Mouse (Mus musculus): ENCODE measurements around the gene Nxnl2. TPM values are rescaled to one million over a fixed set of nuclear protein-coding genes. Genes with fewer than 3 reads are reported as not detected.
A peak's percentile ranks its signal among the peaks of the same experiment; 100 is the strongest.

Nxnl2 gene
- total and polyA plus RNA-seq, 2 experiments from 2014 or later: 3.1 to 6.5 TPM

DNA sequence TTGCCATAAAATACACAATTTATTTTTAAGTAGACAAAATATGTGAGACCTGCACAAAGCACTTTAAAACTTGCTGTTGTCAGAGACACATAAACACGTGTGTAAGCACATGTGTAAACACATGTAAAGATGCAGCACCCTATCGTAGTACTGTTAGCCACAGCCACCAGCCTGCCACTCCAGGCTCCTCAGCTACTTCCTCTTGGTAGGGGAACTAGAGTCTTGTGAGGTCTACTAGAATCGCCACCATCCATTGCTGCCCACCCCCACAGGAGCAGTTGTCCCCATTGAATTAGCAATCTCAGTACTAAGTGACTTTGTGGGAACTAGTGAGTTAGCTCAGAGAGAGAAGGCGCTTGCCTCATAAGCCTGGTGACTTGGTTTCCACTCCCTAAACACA, 34.5 kb upstream of the Nxnl2 start:
- ATAC-seq (no peak), DNase-seq (no peak)
- Histone ChIP-seq H3K9ac (no peak overlapping the region), H3K4me3 (ENCODE audit: low read depth, low read length) (no peak overlapping the region), H3K9me3 (ENCODE audit: low read length) (no peaks in the 10 kb centered on the region), H3K4me1 (ENCODE audit: insufficient read depth) (no peaks in the 10 kb centered on the region), H3K27me3 (ENCODE audit: insufficient read depth, low read length) (no peaks in the 10 kb centered on the region), H3K36me3 (ENCODE audit: insufficient read depth) (peaks cover 22% of the 10 kb centered on the region), H3K4me2 (ENCODE audit: low read depth) (no peak overlapping the region), H3K27ac (ENCODE audit: low read depth, low read length) (no peak overlapping the region)
- WGBS: 84% methylated on average over 4 of the region's 4 CpGs
- no peak for TF ChIP-seq CTCF (IDR thresholded peaks at IDR 0.05; ENCODE audit: low read depth)

- Histone ChIP-seq H3K9me3 (ENCODE audit: low read length) (no peaks in the 10 kb centered on the region), H3K9ac (no peak overlapping the region), H3K4me2 (ENCODE audit: low read depth) (no peak overlapping the region), H3K36me3 (ENCODE audit: insufficient read depth) (peaks cover 24% of the 10 kb centered on the region), H3K4me1 (ENCODE audit: insufficient read depth) (no peaks in the 10 kb centered on the region), H3K4me3 (ENCODE audit: low read depth, low read length) (no peak overlapping the region), H3K27me3 (ENCODE audit: insufficient read depth, low read length) (no peaks in the 10 kb centered on the region), H3K27ac (ENCODE audit: low read depth, low read length) (no peak overlapping the region)
- ATAC-seq (no peak), DNase-seq (no peak)
- TF ChIP-seq CTCF (IDR thresholded peaks at IDR 0.05; ENCODE audit: low read depth): no peak
- WGBS: 68% methylated on average over 2 of the region's 2 CpGs
Observed at GRCm38 (mm10) chr13:51136996-51137701, 33.7 kb upstream of the Nxnl2 start.

GRCm38 (mm10) chr13:51137702-51138031, 33.2 kb upstream of the Nxnl2 start:
- Histone ChIP-seq H3K4me1 (ENCODE audit: insufficient read depth) (no peaks in the 10 kb centered on the region), H3K27ac (ENCODE audit: low read depth, low read length) (no peak overlapping the region), H3K4me3 (ENCODE audit: low read depth, low read length) (no peak overlapping the region), H3K9ac (no peak overlapping the region), H3K9me3 (ENCODE audit: low read length) (no peaks in the 10 kb centered on the region), H3K27me3 (ENCODE audit: insufficient read depth, low read length) (no peaks in the 10 kb centered on the region), H3K4me2 (ENCODE audit: low read depth) (no peak overlapping the region), H3K36me3 (ENCODE audit: insufficient read depth) (peaks cover 24% of the 10 kb centered on the region)
- no peak for TF ChIP-seq CTCF (IDR thresholded peaks at IDR 0.05; ENCODE audit: low read depth)
- DNase-seq (no peak), ATAC-seq (no peak)

DNA sequence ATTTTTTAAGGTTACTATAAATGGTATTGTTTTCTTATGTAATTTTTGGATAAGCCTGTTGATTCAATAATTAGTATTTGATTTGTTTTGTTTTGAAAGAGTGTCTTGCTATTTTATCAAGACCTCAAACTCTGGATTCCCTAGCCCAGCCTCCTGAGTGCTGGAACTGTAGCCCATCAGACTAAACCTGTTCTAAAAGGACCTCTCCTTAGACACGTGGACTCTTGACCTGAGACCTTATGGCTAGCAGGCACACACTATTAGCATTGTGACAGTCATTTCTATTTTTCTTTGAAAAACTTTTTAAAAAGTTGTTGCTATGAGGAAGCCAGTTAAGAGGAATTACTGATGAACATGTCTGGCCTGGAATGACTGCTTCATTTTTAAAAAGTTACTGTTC, 23.7 kb upstream of the Nxnl2 start:
- H3K27ac ChIP-seq (ENCODE audit: low read depth, low read length): no peak overlapping the region
- H3K36me3 ChIP-seq (ENCODE audit: insufficient read depth): peaks cover 16% of the 10 kb centered on the region
- H3K27me3 ChIP-seq (ENCODE audit: insufficient read depth, low read length): no peaks in the 10 kb centered on the region
- no peak overlapping the region for H3K4me2 ChIP-seq (ENCODE audit: low read depth)
- ATAC-seq: no peak
- no peak for TF ChIP-seq CTCF (IDR thresholded peaks at IDR 0.05; ENCODE audit: low read depth)
- H3K4me3 ChIP-seq (ENCODE audit: low read depth, low read length): no peak overlapping the region
- no peaks in the 10 kb centered on the region for H3K4me1 ChIP-seq (ENCODE audit: insufficient read depth)
- DNase-seq: no peak
- H3K9ac ChIP-seq: no peak overlapping the region
- H3K9me3 ChIP-seq (ENCODE audit: low read length): no peaks in the 10 kb centered on the region
- whole genome bisulfite sequencing: 72% methylated on average over 1 of the region's 1 CpGs

DNA sequence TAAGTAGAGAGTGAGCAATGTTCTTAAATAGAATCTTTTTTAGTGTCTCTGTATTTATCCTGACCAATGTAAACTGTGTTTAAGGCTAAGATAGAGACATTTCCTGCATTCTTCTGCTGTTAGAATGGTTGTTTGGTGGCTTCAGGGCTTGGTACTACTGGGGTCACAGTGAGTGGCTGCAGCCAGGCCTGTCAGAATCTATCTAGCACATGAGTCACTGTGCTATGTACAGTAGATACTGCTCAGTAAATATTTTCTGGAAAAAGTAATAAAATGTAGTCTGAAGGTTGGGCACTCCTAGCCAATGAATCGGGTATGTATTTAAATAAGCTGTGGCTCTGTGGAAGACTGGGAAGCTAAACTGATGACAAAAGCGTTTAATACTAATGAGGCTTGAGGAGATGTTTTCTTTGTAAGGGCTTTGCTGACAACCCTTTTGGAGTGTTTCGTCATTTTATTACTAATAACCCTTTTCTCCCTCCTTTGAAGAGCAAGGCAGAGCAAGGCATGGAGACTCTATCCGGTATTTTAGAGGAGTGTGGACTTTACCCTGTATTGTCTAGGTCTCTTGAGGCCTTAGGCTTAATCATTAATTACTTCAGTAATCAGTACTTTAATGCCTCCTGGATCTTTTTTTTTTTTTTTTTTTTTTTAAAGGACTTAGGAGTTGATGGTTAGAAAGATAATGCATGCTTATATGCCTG, 17.7 kb upstream of the Nxnl2 start:
- Histone ChIP-seq H3K27ac (ENCODE audit: low read depth, low read length) (no peak overlapping the region), H3K4me1 (ENCODE audit: insufficient read depth) (no peaks in the 10 kb centered on the region), H3K4me2 (ENCODE audit: low read depth) (no peak overlapping the region), H3K9ac (no peak overlapping the region), H3K36me3 (ENCODE audit: insufficient read depth) (peaks cover 18% of the 10 kb centered on the region), H3K27me3 (ENCODE audit: insufficient read depth, low read length) (no peaks in the 10 kb centered on the region), H3K4me3 (ENCODE audit: low read depth, low read length) (no peak overlapping the region), H3K9me3 (ENCODE audit: low read length) (no peaks in the 10 kb centered on the region)
- 73% methylated on average over 4 of the region's 4 CpGs for WGBS
- no peak for TF ChIP-seq CTCF (IDR thresholded peaks at IDR 0.05; ENCODE audit: low read depth)
- DNase-seq (no peak), ATAC-seq (no peak)

- Histone ChIP-seq H3K4me2 (ENCODE audit: low read depth) (no peak overlapping the region), H3K36me3 (ENCODE audit: insufficient read depth) (peaks cover 18% of the 10 kb centered on the region), H3K27me3 (ENCODE audit: insufficient read depth, low read length) (no peaks in the 10 kb centered on the region), H3K27ac (ENCODE audit: low read depth, low read length) (no peak overlapping the region), H3K9me3 (ENCODE audit: low read length) (no peaks in the 10 kb centered on the region), H3K9ac (no peak overlapping the region), H3K4me1 (ENCODE audit: insufficient read depth) (no peaks in the 10 kb centered on the region), H3K4me3 (ENCODE audit: low read depth, low read length) (no peak overlapping the region)
- no peak for DNase-seq
- ATAC-seq: no peak
- TF ChIP-seq CTCF (IDR thresholded peaks at IDR 0.05; ENCODE audit: low read depth): no peak
- 94% methylated on average over 4 of the region's 4 CpGs for WGBS
Observed at GRCm38 (mm10) chr13:51153670-51154030, 17.2 kb upstream of the Nxnl2 start.

DNA sequence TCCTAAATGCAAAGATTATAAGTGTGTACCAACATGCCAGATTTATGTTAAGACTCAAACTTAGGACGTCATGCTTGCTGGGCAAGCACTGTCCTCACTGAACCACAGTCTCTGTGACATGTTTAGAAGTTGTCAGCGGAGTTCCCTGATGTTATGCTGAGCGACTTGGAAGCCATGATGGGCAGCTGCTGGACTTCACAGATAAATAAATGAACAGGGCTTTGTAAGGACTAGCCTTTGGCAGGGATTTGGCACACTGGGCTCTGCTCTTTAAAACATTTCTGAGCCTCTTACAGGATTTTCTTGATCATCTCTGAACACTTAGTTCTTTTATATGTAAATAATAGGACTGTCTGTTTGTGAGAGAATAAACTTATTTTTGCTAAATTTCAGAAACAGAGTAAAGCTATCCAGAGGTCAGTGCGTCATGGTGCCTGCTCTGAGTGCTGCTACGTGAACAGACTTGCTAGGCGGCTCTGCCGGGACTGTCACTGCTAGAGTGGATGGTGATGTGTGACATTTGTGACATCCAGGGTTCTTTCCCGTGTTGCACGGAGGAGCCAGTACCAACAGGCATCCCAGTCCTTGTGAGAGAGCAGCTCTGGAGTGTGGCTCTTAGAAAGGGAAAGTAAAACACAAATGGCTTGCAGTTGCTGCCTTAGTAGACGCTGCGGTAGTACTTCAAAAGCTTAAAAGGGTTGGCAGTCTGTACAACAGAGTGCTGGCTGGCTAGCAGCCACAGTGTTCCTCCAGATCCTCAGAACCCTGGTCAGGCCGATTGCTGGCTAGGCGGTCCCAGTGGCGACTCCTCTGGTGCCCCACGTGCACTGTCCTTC, 15.4 kb upstream of the Nxnl2 start:
- no peak overlapping the region for H3K9ac ChIP-seq
- no peaks in the 10 kb centered on the region for H3K9me3 ChIP-seq (ENCODE audit: low read length)
- TF ChIP-seq CTCF (IDR thresholded peaks at IDR 0.05; ENCODE audit: low read depth): no peak
- peaks cover 12% of the 10 kb centered on the region for H3K36me3 ChIP-seq (ENCODE audit: insufficient read depth)
- no peak overlapping the region for H3K4me3 ChIP-seq (ENCODE audit: low read depth, low read length)
- H3K4me2 ChIP-seq (ENCODE audit: low read depth): no peak overlapping the region
- peak; percentile 70 for ATAC-seq
- H3K4me1 ChIP-seq (ENCODE audit: insufficient read depth): no peaks in the 10 kb centered on the region
- peak; percentile 30 for DNase-seq
- H3K27me3 ChIP-seq (ENCODE audit: insufficient read depth, low read length): no peaks in the 10 kb centered on the region
- WGBS: 73% methylated on average over 15 of the region's 15 CpGs
- H3K27ac ChIP-seq (ENCODE audit: low read depth, low read length): no peak overlapping the region

Data from forebrain, postnatal 0 days (tissue).